Mouse (Mus musculus) heart, adult 2 months (tissue): ENCODE results near the gene Eid3. TPM values are rescaled to one million over a fixed set of nuclear protein-coding genes. Genes with fewer than 3 reads are reported as not detected.
A peak's percentile ranks its signal among the peaks of the same experiment; 100 is the strongest.

Experiments
- DNase-seq, 2 experiments: peaks; one replicate each; pipeline ENCODE4 v3.0.0; 2021
- H3K27ac ChIP-seq: fragments of 200-600 bp; 2 replicates; pipeline ENCODE4 v1.8.1; 2022
- H3K27me3 ChIP-seq: fragments of 200-500 bp; 2 replicates; pipeline ENCODE4 v1.6.1; 2012; ENCODE audit warnings: mild to moderate bottlenecking, low read length, inconsistent platforms, mixed read lengths; ENCODE audit not compliant: control insufficient read depth, insufficient read depth
- H3K36me3 ChIP-seq: fragments of 200-500 bp; 2 replicates; pipeline ENCODE4 v1.6.1; 2012; ENCODE audit warnings: low read length, inconsistent platforms; ENCODE audit not compliant: control insufficient read depth, insufficient read depth
- H3K4me1 ChIP-seq: fragments of 200-500 bp; 2 replicates; pipeline ENCODE4 v1.6.1; 2011; ENCODE audit warnings: low read length; ENCODE audit not compliant: control insufficient read depth, insufficient read depth
- H3K4me3 ChIP-seq: fragments of 200-600 bp; 2 replicates; pipeline ENCODE4 v1.8.1; 2022
- H3K79me2 ChIP-seq: fragments of 200-500 bp; replicated peaks from 2 replicates; pipeline ENCODE4 v1.6.1; 2012; ENCODE audit warnings: mild to moderate bottlenecking, inconsistent platforms, low read length, moderate library complexity, mixed read lengths; ENCODE audit not compliant: control insufficient read depth, insufficient read depth
- H3K9ac ChIP-seq: fragments of 200-500 bp; 2 replicates; pipeline ENCODE4 v1.6.1; 2012; ENCODE audit warnings: low read depth, mild to moderate bottlenecking, control low read depth, inconsistent platforms, low read length, mixed read lengths
- CTCF ChIP-seq: fragments of 200-600 bp; IDR thresholded peaks from 2 replicates; pipeline ENCODE4 v1.8.1; 2022; ENCODE audit warnings: antibody characterized with exemption, mild to moderate bottlenecking, moderate library complexity
- EP300 ChIP-seq: fragments of 200-500 bp; IDR thresholded peaks from 2 replicates; pipeline ENCODE4 v1.6.1; 2011; ENCODE audit warnings: low read depth, low read length, control low read depth; ENCODE audit not compliant: insufficient read depth
- POLR2A ChIP-seq: fragments of 200-500 bp; IDR thresholded peaks from 2 replicates; pipeline ENCODE4 v1.6.1; 2011; ENCODE audit warnings: mild to moderate bottlenecking, low read depth, low read length, control low read depth; ENCODE audit not compliant: insufficient read depth
- WGBS: fragments of 180-500 bp; shearing (Covaris S2); methylation state at CpG from one replicate; pipeline ENCODE4 v1.1.7; 2018; 5-methylcytosine and 5-hydroxymethylcytosine counted together
- intact Hi-C: fragments of 180-260 bp; cut with DNase I; formaldehyde crosslinking; loops from one replicate; pipeline ENCODE4 v1.15.1; 2025
- polyA plus RNA-seq: library from polyadenylated mRNA; depleted of rRNA; stranded (reverse); fragments of >200 nt; gene quantifications from 2 replicates; pipeline ENCODE4 v1.2.3, GENCODE M21; 2012
- total RNA-seq, 2 experiments: library from RNA; stranded (reverse); gene quantifications; 2 replicates each; pipeline ENCODE4 v1.2.3; 2021

Gene Eid3
- total and polyA plus RNA-seq, 3 experiments = 0.21 to 0.63 (median 0.45) TPM

DNA sequence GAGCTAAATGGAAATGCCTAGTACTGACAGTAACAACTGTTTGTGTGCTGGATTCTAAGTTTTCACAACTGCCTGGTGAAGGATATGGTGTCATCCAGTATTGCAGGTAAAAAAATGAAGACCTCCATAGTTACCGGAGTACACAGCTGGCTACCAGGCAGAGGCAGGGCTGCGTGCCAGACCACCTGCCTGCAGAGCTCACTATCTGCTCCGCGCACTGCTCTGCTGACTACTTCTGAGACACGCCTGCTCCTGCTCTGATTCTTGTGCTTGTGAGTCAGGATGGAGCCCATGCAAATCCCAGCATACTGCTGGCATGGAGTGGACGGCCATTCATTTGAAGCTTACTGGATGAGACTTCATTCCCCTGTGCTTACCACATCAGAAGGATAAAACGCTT is 2.6 kb upstream of the Eid3 start:
- DNase-seq = no peak
- intact Hi-C loops = no loop called here

DNA sequence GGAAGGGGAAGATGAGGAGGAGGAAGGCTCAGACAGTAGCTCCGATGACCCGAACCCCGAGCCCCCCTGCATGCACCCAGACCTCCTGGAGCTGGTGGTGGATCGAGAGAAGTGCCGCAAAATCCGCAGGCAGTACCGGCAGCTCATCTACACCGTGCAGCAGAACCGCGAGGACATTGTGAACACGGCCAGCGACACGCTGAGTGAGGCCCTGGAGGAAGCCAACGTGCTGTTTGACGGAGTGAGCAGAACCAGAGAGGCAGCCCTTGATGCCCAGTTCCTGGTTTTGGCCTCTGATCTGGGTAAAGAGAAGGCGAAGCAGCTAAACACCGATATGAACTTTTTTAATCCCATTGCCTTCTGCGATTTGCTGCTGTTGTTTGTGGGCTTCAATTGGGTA is 406 bp downstream of the Eid3 start:
- no peak overlapping the region for H3K27ac ChIP-seq
- 0 out of 2 replicates have a peak, but pooled peaks cover 2% of the 10 kb centered on the region for H3K36me3 ChIP-seq
- H3K4me1 ChIP-seq = peaks cover 3% of the 10 kb centered on the region; the same call in 1 of the 2 replicates
- H3K9ac ChIP-seq = no peak overlapping the region
- no peak for TF ChIP-seq CTCF
- H3K4me3 ChIP-seq = no peak overlapping the region
- H3K79me2 ChIP-seq = peaks cover 3% of the 10 kb centered on the region; the same call in 1 of the 2 replicates
- no peak for DNase-seq
- no peaks in the 10 kb centered on the region for H3K27me3 ChIP-seq
- intact Hi-C loops = no loop called here
- 89% methylated on average over 18 of the region's 18 CpGs for WGBS

More for the DNA sequence above, 2.6 kb upstream of the Eid3 start:
- no peak overlapping the region for H3K4me3 ChIP-seq
- 0 out of 2 replicates have a peak, but pooled peaks cover 2% of the 10 kb centered on the region for H3K36me3 ChIP-seq
- 81% methylated on average over 7 of the region's 7 CpGs for WGBS
- no peak for TF ChIP-seq EP300
- TF ChIP-seq POLR2A = no peak
- no peak for TF ChIP-seq CTCF
- H3K79me2 ChIP-seq = 0 out of 2 replicates have a peak, but pooled peaks cover 1% of the 10 kb centered on the region
- H3K27me3 ChIP-seq = no peaks in the 10 kb centered on the region
- no peak overlapping the region for H3K27ac ChIP-seq
- H3K9ac ChIP-seq = no peak overlapping the region
- H3K4me1 ChIP-seq = peaks cover 6% of the 10 kb centered on the region

DNA sequence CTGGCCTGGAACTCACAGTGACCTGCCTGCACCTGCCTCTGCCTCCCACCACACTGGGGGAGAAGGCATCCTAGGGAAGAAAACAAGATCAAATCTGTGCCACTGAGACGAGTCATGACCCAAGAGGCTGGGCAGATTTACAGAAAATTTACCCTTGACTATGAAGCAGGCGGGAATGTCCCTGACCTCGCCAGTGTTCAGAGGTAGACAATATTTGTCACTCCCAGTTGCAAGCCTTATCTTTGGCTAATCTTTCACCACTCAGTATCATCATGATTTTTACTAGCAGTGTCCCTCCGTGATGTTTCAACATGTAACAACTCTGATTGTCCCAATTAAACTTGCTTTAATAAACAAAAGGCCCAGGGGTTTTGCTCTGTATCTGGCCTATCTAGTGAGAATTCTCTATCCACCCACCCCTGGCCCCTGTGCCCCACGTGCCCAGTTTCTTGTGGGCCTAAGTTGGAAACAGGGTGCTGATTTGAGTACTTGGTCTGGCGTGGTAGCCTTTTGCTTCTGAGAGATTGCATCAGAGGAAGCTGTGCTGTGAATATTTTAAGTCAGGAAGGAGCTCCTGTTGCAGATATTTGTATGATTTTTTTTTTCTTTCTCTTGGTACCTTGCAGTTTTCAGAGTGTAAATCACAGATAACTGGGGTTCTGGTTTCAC is 2.1 kb downstream of the Eid3 start:
- Histone ChIP-seq H3K79me2 (peaks cover 3% of the 10 kb centered on the region; the same call in 1 of the 2 replicates), H3K4me3 (no peak overlapping the region), H3K36me3 (0 out of 2 replicates have a peak, but pooled peaks cover 2% of the 10 kb centered on the region)

DNA sequence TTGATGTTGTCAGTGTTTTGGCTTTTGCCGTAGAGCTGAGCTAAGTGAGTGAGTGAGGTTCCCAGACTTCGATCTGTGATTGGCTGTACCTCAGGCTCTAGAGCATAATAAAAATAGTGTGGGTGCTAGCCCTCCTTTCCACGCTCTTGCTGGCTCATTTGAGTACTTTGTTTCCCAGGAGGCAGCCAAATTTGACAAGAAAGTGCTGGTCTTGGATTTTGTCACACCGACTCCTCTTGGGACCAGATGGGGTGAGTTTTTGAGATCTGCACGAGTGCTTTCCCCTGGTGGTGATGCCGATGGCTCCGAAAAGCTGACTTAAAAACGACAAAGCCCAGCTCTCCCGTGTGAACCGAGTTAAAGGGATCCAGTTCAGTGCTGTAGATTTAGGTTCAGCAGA is 9.0 kb downstream of the Eid3 start:
- H3K79me2 ChIP-seq = no peaks in the 10 kb centered on the region
- intact Hi-C loops = no loop called here
- 76% methylated on average over 10 of the region's 10 CpGs for WGBS
- H3K36me3 ChIP-seq = no peaks in the 10 kb centered on the region
- no peak for DNase-seq
- H3K4me3 ChIP-seq = no peak overlapping the region
- H3K9ac ChIP-seq = no peak overlapping the region
- H3K27ac ChIP-seq = no peak overlapping the region
- H3K4me1 ChIP-seq = no peaks in the 10 kb centered on the region
- TF ChIP-seq CTCF (no peak), POLR2A (no peak), EP300 (no peak)
- no peaks in the 10 kb centered on the region for H3K27me3 ChIP-seq

More for the DNA sequence above, 2.1 kb downstream of the Eid3 start:
- Histone ChIP-seq H3K9ac (no peak overlapping the region), H3K27ac (no peak overlapping the region), H3K27me3 (no peaks in the 10 kb centered on the region), H3K4me1 (peaks cover 2% of the 10 kb centered on the region; the same call in 1 of the 2 replicates)
- TF ChIP-seq EP300 = no peak
- TF ChIP-seq CTCF = no peak
- TF ChIP-seq POLR2A = no peak
- 63% methylated on average over 6 of the region's 6 CpGs for WGBS
- intact Hi-C loops = no loop called here
- DNase-seq = no peak

DNA sequence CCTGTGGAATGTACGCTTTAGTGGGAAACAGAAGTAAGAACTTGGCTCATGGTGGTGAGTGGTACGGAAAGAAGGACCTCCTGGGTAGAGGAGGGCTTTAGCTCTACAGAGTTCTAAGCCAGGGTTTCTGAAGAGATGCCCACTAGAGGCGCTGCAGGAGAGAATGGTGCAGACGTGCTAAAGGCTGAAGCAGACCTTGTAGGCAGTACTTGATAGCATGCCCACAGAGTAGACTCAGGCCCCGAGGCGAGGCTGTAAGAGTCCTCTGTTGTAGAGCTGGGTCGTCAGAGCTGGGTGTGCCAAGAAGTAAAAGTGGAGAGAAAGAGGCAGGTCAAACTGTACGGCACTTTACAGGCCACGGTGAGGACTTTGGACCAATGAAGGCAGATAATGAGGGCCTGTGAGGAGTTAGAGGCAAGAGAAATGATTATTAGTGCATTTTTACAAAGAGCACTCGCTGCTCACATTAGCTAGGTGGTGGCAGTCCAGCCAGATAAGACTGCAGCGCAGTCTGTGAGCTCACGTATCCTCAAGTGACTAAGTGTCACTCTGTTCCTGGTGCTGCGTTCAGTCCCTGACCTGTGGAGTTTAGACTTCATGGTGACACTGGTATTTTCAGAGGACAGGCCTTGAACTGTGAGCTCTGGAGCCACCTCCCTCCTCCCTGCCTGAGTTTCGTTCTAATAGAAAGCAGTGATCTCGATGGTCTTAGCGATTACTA is 9.8 kb downstream of the Eid3 start:
- 77% methylated on average over 16 of the region's 16 CpGs for WGBS
- no peak overlapping the region for H3K27ac ChIP-seq
- H3K9ac ChIP-seq = no peak overlapping the region
- intact Hi-C loops = no loop called here
- DNase-seq = no peak
- no peaks in the 10 kb centered on the region for H3K79me2 ChIP-seq
- H3K27me3 ChIP-seq = no peaks in the 10 kb centered on the region
- H3K4me1 ChIP-seq = no peaks in the 10 kb centered on the region
- no peak overlapping the region for H3K4me3 ChIP-seq
- H3K36me3 ChIP-seq = no peaks in the 10 kb centered on the region
- peak; percentile 48 for TF ChIP-seq CTCF
- no peak for TF ChIP-seq EP300

DNA sequence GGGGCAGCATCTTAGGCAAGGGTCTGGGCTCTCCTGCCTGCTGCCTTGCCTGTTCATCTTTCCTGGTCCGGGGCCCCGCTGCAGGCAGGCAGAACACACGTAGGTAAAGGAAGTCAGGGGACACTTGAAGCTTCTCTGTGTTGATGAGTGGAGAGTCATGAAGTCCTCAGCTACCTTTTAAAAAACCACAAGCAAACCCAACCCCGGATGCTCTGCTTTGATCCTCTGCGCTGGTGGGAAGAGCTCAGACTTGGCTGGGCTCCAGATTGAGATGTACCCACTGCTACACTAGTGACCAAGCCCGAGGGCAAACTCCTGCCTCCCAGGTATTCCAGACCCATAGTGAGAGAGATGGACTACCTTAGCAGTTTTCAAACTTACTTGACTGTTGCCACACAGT is 20.9 kb downstream of the Eid3 start:
- TF ChIP-seq POLR2A (no peak), CTCF (no peak), EP300 (no peak)
- Histone ChIP-seq H3K27ac (no peak overlapping the region), H3K36me3 (no peaks in the 10 kb centered on the region; the same call in 1 of the 2 replicates), H3K79me2 (no peaks in the 10 kb centered on the region), H3K4me3 (no peak overlapping the region), H3K9ac (no peak overlapping the region), H3K4me1 (no peaks in the 10 kb centered on the region), H3K27me3 (no peaks in the 10 kb centered on the region)
- intact Hi-C loops = no loop called here
- no peak for DNase-seq
- WGBS = 87% methylated on average over 6 of the region's 6 CpGs
